ENCODE assay signal across 14 mouse cellular contexts in the genomic region with DNA sequence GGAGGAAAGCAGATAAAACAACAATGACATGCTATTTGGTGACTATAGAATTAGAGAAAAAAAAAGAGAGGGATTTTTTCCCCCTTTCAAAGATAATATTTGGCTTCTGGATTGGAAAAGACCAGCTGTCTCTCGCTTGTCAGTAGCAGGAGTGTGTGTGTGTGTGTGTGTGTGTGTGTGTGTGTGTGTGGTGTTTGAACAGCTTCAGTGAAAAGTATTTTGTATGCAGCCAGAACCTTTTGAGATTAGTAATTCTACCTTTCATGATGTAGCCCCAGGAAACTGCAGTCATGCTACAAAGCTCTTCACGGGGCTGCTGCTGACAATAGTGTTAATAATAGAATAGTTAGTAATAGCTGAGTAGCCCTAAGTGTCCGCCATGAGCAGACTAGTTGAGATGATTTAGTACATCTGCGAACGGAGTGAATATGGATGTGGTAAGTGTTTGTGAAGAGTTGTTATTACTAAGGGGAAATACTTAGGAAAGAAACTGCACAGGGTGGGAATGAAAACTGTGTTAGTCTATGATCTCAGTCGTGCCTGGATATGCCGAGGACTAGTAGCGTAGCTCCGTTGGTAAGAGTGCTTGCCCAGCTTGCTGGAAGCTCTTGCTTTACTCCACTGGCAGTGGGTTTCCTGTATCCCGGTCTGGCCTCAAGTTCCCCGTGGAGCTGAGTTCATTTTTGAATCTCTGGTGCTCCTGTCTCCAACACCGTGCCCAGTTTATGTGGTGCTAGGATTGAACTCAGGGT. TPM values are rescaled to one million over a fixed set of nuclear protein-coding genes. Genes with fewer than 3 reads are reported as not detected.
DNase-seq lines count a peak whose midpoint lies in the region; ATAC-seq and TF ChIP-seq lines count a peak whose summit lies in the region.
"Had no signal": no experiment of that assay in that cellular context is flagged by ENCODE, and none has a peak within 500 bp of the region (broad histone marks: within the 10 kb centered on the region; RNA-seq: fewer than 3 reads in every experiment).

No protein-coding gene starts in this region.

- no peaks in the 10 kb centered on the region for H3K9me3 ChIP-seq in forebrain, embryonic 15.5 days
- no peaks in the 10 kb centered on the region for H3K9me3 ChIP-seq in hindbrain, postnatal 0 days (ENCODE audit: low read length)
- H3K9me3 ChIP-seq: heart, embryonic 13.5 days had no signal

- no peak for ATAC-seq in forebrain, embryonic 15.5 days (replicated peaks)
- no peak for ATAC-seq in hindbrain, postnatal 0 days
- ATAC-seq in monocyte, adult 5-6 weeks (replicated peaks; ENCODE audit: insufficient number of reproducible peaks, low FRiP score, low TSS enrichment, poor library complexity, severe bottlenecking), result no peak
- ATAC-seq: inflammation-experienced regulatory T-cells, adult 6 months had no signal

- peaks cover 52% of the 10 kb centered on the region for H3K4me1 ChIP-seq in forebrain, embryonic 15.5 days
- H3K4me1 ChIP-seq in hindbrain, postnatal 0 days (ENCODE audit: insufficient read depth, low read length), result peaks cover 14% of the 10 kb centered on the region; the same call in 1 of the 2 replicates

- H3K27ac ChIP-seq in forebrain, embryonic 15.5 days (replicated peaks), result peak overlapping the region; percentile 87; the same call in 1 of the 2 replicates
- peak overlapping the region; percentile 32; the same call in 1 of the 2 replicates for H3K27ac ChIP-seq in hindbrain, postnatal 0 days
- H3K27ac ChIP-seq: heart, embryonic 13.5 days; kidney, postnatal 0 days had no signal

- no peak overlapping the region for H3K9ac ChIP-seq in forebrain, embryonic 15.5 days (replicated peaks)
- no peak overlapping the region for H3K9ac ChIP-seq in hindbrain, postnatal 0 days (replicated peaks; ENCODE audit: low read length)
- H3K9ac ChIP-seq: heart, embryonic 13.5 days had no signal

- 14% methylated on average over 12 of the region's 12 CpGs for WGBS in forebrain, embryonic 15.5 days
- WGBS in hindbrain, postnatal 0 days, result 26% methylated on average over 12 of the region's 12 CpGs

- H3K27me3 ChIP-seq in forebrain, embryonic 15.5 days, result no peaks in the 10 kb centered on the region
- no peaks in the 10 kb centered on the region for H3K27me3 ChIP-seq in hindbrain, postnatal 0 days (ENCODE audit: insufficient read depth, low read length)

- peak; percentile 73 for DNase-seq in heart, adult 11 months
- DNase-seq in heart, adult 9 months (ENCODE audit: low spot score in 2 of 2), result no peak
- peak; percentile 55 for DNase-seq in A20 (ENCODE audit: low read depth, low spot score)
- peak; percentile 23 for DNase-seq in hindbrain, postnatal 0 days (ENCODE audit: low spot score)
- no peak for DNase-seq in embryo, embryonic 11 days
- DNase-seq in adrenal gland, postnatal 10 days, result no peak
- DNase-seq: cerebellum, adult 8-10 months; gastrocnemius, postnatal 25 days; lung, postnatal 4 days had no signal

- no peak overlapping the region for H3K4me2 ChIP-seq in forebrain, embryonic 15.5 days (replicated peaks)
- 0 out of 2 replicates have a peak overlapping the region, but pooled peaks have one; percentile 0 for H3K4me2 ChIP-seq in hindbrain, postnatal 0 days (ENCODE audit: low read depth, low read length)
- H3K4me2 ChIP-seq: heart, embryonic 13.5 days had no signal

- H3K4me3 ChIP-seq in forebrain, embryonic 15.5 days, result no peak overlapping the region
- H3K4me3 ChIP-seq in hindbrain, postnatal 0 days (ENCODE audit: low read length), result no peak overlapping the region
- H3K4me3 ChIP-seq: heart, embryonic 13.5 days had no signal

- no peaks in the 10 kb centered on the region for H3K36me3 ChIP-seq in forebrain, embryonic 15.5 days
- H3K36me3 ChIP-seq in hindbrain, postnatal 0 days (ENCODE audit: insufficient read depth, low read length), result no peaks in the 10 kb centered on the region
- H3K36me3 ChIP-seq: heart, embryonic 13.5 days had no signal

- TF ChIP-seq CTCF in hindbrain, postnatal 0 days (IDR thresholded peaks at IDR 0.05; ENCODE audit: low read depth), result no peak

RNA-seq across cellular contexts. Expression of a gene that starts 2.4 kb away (rescaled TPM):
- 10.7 and 11.0 TPM in 2 replicates for polyA plus RNA-seq in forebrain, embryonic 15.5 days (2015; fragmentation: Nextera tagmentation; extraction: Ambion mirVana)
- total RNA-seq in hindbrain, postnatal 0 days (2014; rRNA removed), result 76.1 and 95.8 TPM in 2 replicates
- 5.1 and 5.2 TPM in 2 replicates for polyA plus RNA-seq in hindbrain, postnatal 0 days (2015; fragmentation: Nextera tagmentation; extraction: Ambion mirVana)
- 10 to 100 TPM; 39.8 to 49.6 TPM for total RNA-seq in adrenal gland, postnatal 10 days (2021)
- total RNA-seq in monocyte, adult 5-6 weeks (2017), result 403 to 572 TPM (median 502 TPM) in 3 replicates

Comparison
In these comparisons a context has a peak if more than half of its experiments do, and no peak if none do; other contexts are left out.
1. DNase-seq: peak in heart, adult 11 months (single experiment), A20 (single experiment) and hindbrain, postnatal 0 days (single experiment); none in heart, adult 9 months (0 of 2), embryo, embryonic 11 days (single experiment) and adrenal gland, postnatal 10 days (single experiment).